22 mouse cellular contexts compared by ENCODE assay signal in the genomic region with DNA sequence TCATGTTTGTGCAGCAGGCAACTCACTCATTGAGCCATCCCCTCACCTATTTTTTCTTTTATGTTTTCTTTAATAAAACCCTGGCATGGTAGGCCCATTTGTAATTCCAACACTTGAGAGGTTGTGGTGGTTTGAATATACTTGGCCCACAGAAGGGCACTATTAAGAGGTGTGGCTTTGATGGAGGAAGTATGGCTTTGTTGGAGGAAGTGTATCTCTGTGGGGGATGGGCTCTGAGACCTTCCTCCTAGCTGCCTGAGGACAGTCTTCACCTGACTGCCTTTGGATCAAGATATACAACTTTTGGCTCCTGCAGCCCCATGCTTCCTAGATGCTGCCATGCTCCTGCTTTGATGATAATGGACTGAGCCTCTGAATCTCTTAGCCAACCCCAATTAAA.
"Had no signal": no experiment of that assay in that cellular context is flagged by ENCODE, and none has a peak within 500 bp of the region (broad histone marks: within the 10 kb centered on the region; RNA-seq: fewer than 3 reads in every experiment).

No protein-coding gene starts in this region.

- H3K36me3 ChIP-seq: heart, embryonic 13.5 days; heart, embryonic 15.5 days; hindbrain, embryonic 10.5 days; hindbrain, embryonic 12.5 days; intestine, embryonic 15.5 days; limb, embryonic 13.5 days; limb, embryonic 15.5 days had no signal

- H3K27ac ChIP-seq: heart, embryonic 13.5 days; heart, embryonic 15.5 days; hindbrain, embryonic 10.5 days; hindbrain, embryonic 12.5 days; hindbrain, embryonic 14.5 days; intestine, embryonic 15.5 days; limb, embryonic 13.5 days; limb, embryonic 15.5 days had no signal

- H3K4me1 ChIP-seq: heart, embryonic 15.5 days; hindbrain, embryonic 10.5 days; hindbrain, embryonic 12.5 days; intestine, embryonic 15.5 days; limb, embryonic 13.5 days; limb, embryonic 15.5 days had no signal

- H3K27me3 ChIP-seq: heart, embryonic 13.5 days; heart, embryonic 15.5 days; hindbrain, embryonic 12.5 days; intestine, embryonic 15.5 days; limb, embryonic 13.5 days; limb, embryonic 15.5 days had no signal

- H3K9me3 ChIP-seq: heart, embryonic 13.5 days; heart, embryonic 15.5 days; hindbrain, embryonic 10.5 days; hindbrain, embryonic 12.5 days; intestine, embryonic 15.5 days; limb, embryonic 13.5 days; limb, embryonic 15.5 days had no signal

- H3K9ac ChIP-seq: heart, embryonic 13.5 days; heart, embryonic 15.5 days; hindbrain, embryonic 12.5 days; hindbrain, embryonic 14.5 days; intestine, embryonic 15.5 days; limb, embryonic 13.5 days; limb, embryonic 15.5 days had no signal

- H3K4me3 ChIP-seq: gastrocnemius, adult 2 months; heart, embryonic 13.5 days; heart, embryonic 15.5 days; hindbrain, embryonic 10.5 days; hindbrain, embryonic 12.5 days; intestine, embryonic 15.5 days; limb, embryonic 13.5 days; limb, embryonic 15.5 days had no signal

- ATAC-seq: hindbrain, embryonic 16.5 days; intestine, embryonic 15.5 days had no signal

- DNase-seq: gastrocnemius, adult 2 months; gastrocnemius, postnatal 10 days; gastrocnemius, postnatal 25 days; heart, adult 11 months; heart, postnatal 4 days; kidney, adult 18-20 months; kidney, adult 8-10 months; kidney, postnatal 10 days; kidney, postnatal 25 days; layer of hippocampus, adult 9-11 months; layer of hippocampus, postnatal 36 days; left cerebral cortex, postnatal 4 days had no signal

- H3K4me2 ChIP-seq: heart, embryonic 11.5 days; heart, embryonic 13.5 days; heart, embryonic 15.5 days; hindbrain, embryonic 12.5 days; hindbrain, embryonic 14.5 days; intestine, embryonic 15.5 days; limb, embryonic 13.5 days; limb, embryonic 15.5 days had no signal
